Mouse (Mus musculus) liver, adult 2 months (tissue): ENCODE results near the gene Adamts12. TPM values are rescaled to one million over a fixed set of nuclear protein-coding genes. Genes with fewer than 3 reads are reported as not detected.
A peak's percentile ranks its signal among the peaks of the same experiment; 100 is the strongest.

Experiments
- DNase-seq: peaks from one replicate; pipeline ENCODE4 v3.0.0-alpha.2; 2011; ENCODE audit warnings: low read depth, low spot score; ENCODE audit errors: extremely low read depth
- H3K27ac ChIP-seq: fragments of 200-500 bp; replicated peaks from 2 replicates; pipeline ENCODE4 v1.5.1; 2012; ENCODE audit warnings: low read depth, mild to moderate bottlenecking, control low read depth, inconsistent platforms, low read length; ENCODE audit not compliant: insufficient read depth
- H3K27me3 ChIP-seq: fragments of 200-500 bp; 2 replicates; pipeline ENCODE4 v1.6.1; 2012; ENCODE audit warnings: mild to moderate bottlenecking, moderate library complexity, low read length, inconsistent platforms; ENCODE audit not compliant: control insufficient read depth, insufficient read depth
- H3K36me3 ChIP-seq: fragments of 200-500 bp; 2 replicates; pipeline ENCODE4 v1.6.1; 2012; ENCODE audit warnings: low read length, inconsistent platforms; ENCODE audit not compliant: control insufficient read depth, insufficient read depth
- H3K4me1 ChIP-seq: fragments of 200-500 bp; 2 replicates; pipeline ENCODE4 v1.6.1; 2011; ENCODE audit warnings: low read length; ENCODE audit not compliant: control insufficient read depth, insufficient read depth
- H3K4me3 ChIP-seq: fragments of 200-500 bp; 2 replicates; pipeline ENCODE4 v1.5.1; 2011; ENCODE audit warnings: low read depth, mild to moderate bottlenecking, control low read depth, low read length, moderate library complexity; ENCODE audit not compliant: insufficient read depth
- H3K79me2 ChIP-seq: fragments of 200-500 bp; 2 replicates; pipeline ENCODE4 v1.6.1; 2012; ENCODE audit warnings: inconsistent platforms, mild to moderate bottlenecking, low read length, moderate library complexity; ENCODE audit not compliant: control insufficient read depth, insufficient read depth
- H3K9ac ChIP-seq: fragments of 200-500 bp; 2 replicates; pipeline ENCODE4 v1.6.1; 2012; ENCODE audit warnings: low read depth, mild to moderate bottlenecking, control low read depth, inconsistent platforms, low read length
- CTCF ChIP-seq: fragments of 200-500 bp; IDR thresholded peaks from 2 replicates; pipeline ENCODE4 v1.5.1; 2011; ENCODE audit warnings: low read depth, low read length, control low read depth
- POLR2A ChIP-seq: fragments of 200-500 bp; IDR thresholded peaks from 2 replicates; pipeline ENCODE4 v1.6.1; 2011; ENCODE audit warnings: low read length, control low read depth; ENCODE audit not compliant: insufficient read depth; ENCODE audit errors: extremely low read depth
- WGBS: fragments of 180-500 bp; shearing (Covaris S2); methylation state at CpG from one replicate; pipeline ENCODE4 v1.1.7; 2018; 5-methylcytosine and 5-hydroxymethylcytosine counted together
- polyA plus RNA-seq: library from polyadenylated mRNA; depleted of rRNA; stranded (reverse); fragments of >200 nt; gene quantifications from 2 replicates; pipeline ENCODE4 v1.2.3, GENCODE M21; 2012
- total RNA-seq: library from RNA; depleted of rRNA; stranded (reverse); fragments of >200 nt; gene quantifications from 2 replicates; pipeline ENCODE4 v1.2.3, GENCODE M21; 2014

Gene Adamts12
- total and polyA plus RNA-seq, 2 experiments: 0.07 to 0.37 TPM

DNA sequence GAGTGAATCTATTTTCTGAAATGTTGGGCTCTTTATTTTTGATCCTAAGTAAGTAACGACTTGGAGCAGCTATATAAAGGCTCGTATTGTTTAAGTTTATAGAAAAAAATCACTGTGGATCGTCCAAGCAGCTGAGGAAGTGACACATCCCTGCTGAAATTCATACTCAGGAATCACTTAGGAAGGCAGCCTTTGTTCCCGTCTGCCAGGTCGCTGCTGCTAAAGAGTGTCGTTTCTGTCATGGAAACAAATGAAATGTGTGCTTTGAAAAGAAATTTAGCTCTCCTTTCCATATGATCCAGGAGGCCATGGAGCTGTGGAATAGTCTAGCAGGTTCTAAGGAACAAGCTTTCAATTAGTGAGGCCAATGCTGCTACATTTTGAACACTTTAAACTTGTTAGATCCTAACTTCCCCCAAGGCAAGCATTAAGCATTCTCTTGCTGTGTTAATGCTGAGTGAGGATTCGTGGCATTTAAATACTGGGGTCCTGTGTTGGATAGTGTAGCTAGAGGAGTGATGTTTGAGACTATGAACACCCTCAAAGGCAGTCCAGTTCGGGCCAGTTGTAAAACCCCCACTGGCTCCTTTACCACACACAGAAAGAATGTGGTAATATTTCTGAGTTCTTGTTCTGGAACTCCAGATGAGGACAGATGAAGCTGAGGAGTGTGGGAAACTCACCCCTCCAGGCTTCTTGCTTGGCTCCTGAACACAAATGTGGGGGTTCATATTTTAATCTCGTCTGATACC is 19.8 kb downstream of the Adamts12 start:
- 76% methylated on average over 9 of the region's 9 CpGs for WGBS

DNA sequence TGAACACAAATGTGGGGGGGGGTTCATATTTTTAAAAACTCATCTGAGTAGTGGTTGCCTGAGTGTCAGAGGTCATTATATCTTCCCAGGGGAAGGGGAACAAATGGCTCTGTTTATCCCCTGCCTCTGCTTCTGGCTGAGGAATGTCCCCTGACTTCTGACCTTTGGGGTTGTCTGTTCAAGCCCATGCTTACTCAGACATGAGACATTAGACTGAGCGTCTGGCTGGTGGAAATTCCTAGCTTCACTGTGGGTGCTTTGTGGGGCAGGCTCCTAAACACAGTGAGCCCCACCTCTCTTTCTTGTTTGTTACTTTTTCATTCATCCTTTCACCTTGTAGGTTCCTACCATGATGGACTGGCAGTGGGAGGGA is 20.4 kb downstream of the Adamts12 start:
- Histone ChIP-seq H3K9ac (no peak overlapping the region), H3K27me3 (no peaks in the 10 kb centered on the region), H3K4me3 (no peak overlapping the region), H3K4me1 (no peaks in the 10 kb centered on the region), H3K27ac (no peak overlapping the region), H3K36me3 (no peaks in the 10 kb centered on the region), H3K79me2 (no peaks in the 10 kb centered on the region)
- DNase-seq: peak; percentile 7
- TF ChIP-seq CTCF (no peak), POLR2A (no peak)
- WGBS: 55% methylated on average over 1 of the region's 1 CpGs

More for the DNA sequence above, 19.8 kb downstream of the Adamts12 start:
- no peaks in the 10 kb centered on the region for H3K79me2 ChIP-seq
- H3K36me3 ChIP-seq: no peaks in the 10 kb centered on the region
- no peak overlapping the region for H3K27ac ChIP-seq
- no peak overlapping the region for H3K4me3 ChIP-seq
- no peak overlapping the region for H3K9ac ChIP-seq
- H3K4me1 ChIP-seq: no peaks in the 10 kb centered on the region
- no peak for DNase-seq
- H3K27me3 ChIP-seq: no peaks in the 10 kb centered on the region
- no peak for TF ChIP-seq POLR2A
- no peak for TF ChIP-seq CTCF

DNA sequence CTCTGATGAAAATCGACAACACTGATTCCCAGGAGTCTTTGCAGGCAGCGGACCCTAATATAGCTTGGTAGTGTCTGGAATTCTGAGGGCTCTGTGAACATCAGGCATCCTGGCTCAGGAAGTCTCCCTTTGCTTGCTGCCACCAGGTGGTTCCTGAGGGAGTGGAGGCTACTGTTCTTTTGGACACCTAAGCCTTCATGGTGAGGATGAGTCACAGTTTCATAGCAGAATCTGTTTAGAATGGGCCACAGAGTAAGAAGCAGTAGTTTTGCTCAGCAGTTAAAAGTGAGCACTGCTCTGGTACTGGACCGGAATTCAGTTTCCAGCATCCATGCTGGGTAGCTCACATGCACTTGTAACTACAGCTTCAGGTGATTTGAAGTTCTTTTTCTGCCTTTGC is 24.9 kb downstream of the Adamts12 start:
- DNase-seq: no peak
- Histone ChIP-seq H3K9ac (no peak overlapping the region), H3K36me3 (no peaks in the 10 kb centered on the region), H3K79me2 (no peaks in the 10 kb centered on the region), H3K4me1 (no peaks in the 10 kb centered on the region), H3K4me3 (no peak overlapping the region), H3K27me3 (no peaks in the 10 kb centered on the region), H3K27ac (no peak overlapping the region)
- no peak for TF ChIP-seq POLR2A
- TF ChIP-seq CTCF: no peak
- 90% methylated on average over 3 of the region's 3 CpGs for WGBS

DNA sequence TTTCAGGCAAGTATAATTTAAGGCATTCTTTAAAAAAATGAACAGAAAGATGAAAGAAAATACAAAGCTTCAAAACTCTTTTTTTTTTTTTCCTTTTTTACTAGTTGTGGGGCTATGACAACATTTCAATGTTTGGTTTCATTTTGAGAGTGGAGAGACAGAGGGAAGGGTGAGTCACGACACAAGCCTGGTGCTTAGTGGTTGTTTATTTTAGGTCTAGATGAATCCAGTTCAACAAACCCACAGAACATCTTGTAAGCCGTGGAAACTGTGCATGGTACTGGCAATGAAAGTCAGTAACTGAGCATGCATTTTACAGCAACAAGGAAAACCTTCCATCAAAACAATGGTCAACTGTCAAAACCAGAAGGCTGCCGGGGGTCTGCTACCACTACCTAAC is 31.0 kb downstream of the Adamts12 start:
- Histone ChIP-seq H3K4me3 (no peak overlapping the region), H3K9ac (no peak overlapping the region), H3K27me3 (no peaks in the 10 kb centered on the region), H3K27ac (no peak overlapping the region), H3K4me1 (no peaks in the 10 kb centered on the region), H3K79me2 (no peaks in the 10 kb centered on the region), H3K36me3 (no peaks in the 10 kb centered on the region)
- DNase-seq: no peak
- TF ChIP-seq POLR2A: no peak
- TF ChIP-seq CTCF: no peak
- WGBS: 50% methylated on average over 3 of the region's 3 CpGs

DNA sequence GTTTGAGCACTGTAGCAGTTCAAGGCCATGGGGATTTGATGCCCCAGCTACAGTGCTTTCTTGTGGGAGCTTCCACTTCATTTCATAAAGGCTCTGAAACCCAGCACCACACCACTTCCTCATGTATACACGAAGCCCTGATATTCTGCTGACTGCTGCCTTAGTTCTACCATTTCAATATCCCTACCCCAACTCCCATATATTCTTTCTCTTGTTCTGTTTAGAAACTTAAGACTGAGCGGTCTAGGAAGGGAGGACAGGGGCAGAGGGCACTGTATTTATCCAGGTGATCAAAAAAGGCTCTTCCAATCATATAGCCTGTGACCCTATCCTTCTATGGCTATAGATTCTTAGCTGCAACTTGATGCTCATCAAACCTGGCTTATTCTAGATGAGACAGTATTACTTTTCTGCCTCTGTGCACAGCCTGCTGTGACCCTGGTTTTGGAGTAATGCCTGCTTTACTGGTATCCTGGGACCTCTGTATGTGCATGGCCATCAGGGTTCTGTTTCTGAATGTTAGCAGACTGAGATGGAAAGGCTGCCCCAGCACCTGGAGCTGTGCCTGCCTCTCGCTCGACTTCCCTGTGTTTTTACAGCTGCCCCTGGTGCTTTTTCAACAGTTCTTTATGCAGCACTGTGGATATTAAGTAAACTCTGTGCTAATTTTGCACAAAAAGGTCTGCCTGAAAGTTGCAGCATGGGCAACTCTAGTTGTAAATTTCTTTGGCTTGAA is 33.5 kb downstream of the Adamts12 start:
- WGBS: 77% methylated on average over 4 of the region's 4 CpGs
- no peak for DNase-seq
- H3K4me3 ChIP-seq: no peak overlapping the region
- TF ChIP-seq CTCF (no peak), POLR2A (no peak)
- no peaks in the 10 kb centered on the region for H3K4me1 ChIP-seq
- H3K27me3 ChIP-seq: no peaks in the 10 kb centered on the region
- no peaks in the 10 kb centered on the region for H3K36me3 ChIP-seq
- H3K27ac ChIP-seq: no peak overlapping the region
- no peak overlapping the region for H3K9ac ChIP-seq
- no peaks in the 10 kb centered on the region for H3K79me2 ChIP-seq

DNA sequence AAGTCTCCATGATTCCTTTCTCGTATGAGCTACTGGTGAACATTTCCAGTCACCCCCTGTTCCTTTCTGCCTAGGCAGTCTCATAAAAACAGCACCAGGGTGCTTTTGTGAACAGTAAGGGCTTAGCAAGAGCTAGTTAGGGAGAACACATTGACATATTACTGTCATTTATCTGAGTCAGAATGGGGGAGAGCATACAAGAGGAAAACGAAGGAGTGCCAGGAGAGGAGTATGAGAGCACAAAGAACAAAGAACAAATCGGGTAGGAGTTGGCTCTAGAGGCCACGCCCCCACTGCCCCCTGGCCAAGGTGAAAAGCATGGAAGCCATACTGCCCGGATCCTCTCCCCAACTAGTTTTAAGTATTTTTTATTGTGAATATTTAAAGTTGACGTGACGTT is 34.4 kb downstream of the Adamts12 start:
- TF ChIP-seq POLR2A: no peak
- TF ChIP-seq CTCF: no peak
- H3K4me3 ChIP-seq: no peak overlapping the region
- no peak overlapping the region for H3K27ac ChIP-seq
- no peak overlapping the region for H3K9ac ChIP-seq
- H3K4me1 ChIP-seq: no peaks in the 10 kb centered on the region
- DNase-seq: no peak
- H3K27me3 ChIP-seq: no peaks in the 10 kb centered on the region
- no peaks in the 10 kb centered on the region for H3K79me2 ChIP-seq
- no peaks in the 10 kb centered on the region for H3K36me3 ChIP-seq
- 83% methylated on average over 7 of the region's 7 CpGs for WGBS
